22 mouse cellular contexts compared by ENCODE assay signal in genomic region chr2:98143711-98144110, GRCm38 (mm10).
"Had no signal": no experiment of that assay in that cellular context is flagged by ENCODE, and none has a peak within 500 bp of the region (broad histone marks: within the 10 kb centered on the region; RNA-seq: fewer than 3 reads in every experiment).

No protein-coding gene starts in this region.

- H3K4me2 ChIP-seq: kidney, embryonic 15.5 days; limb, embryonic 12.5 days; limb, embryonic 15.5 days; liver, embryonic 11.5 days; lung, embryonic 14.5 days; midbrain, embryonic 12.5 days; midbrain, embryonic 15.5 days; neural tube, embryonic 12.5 days; neural tube, embryonic 15.5 days had no signal

- H3K27ac ChIP-seq: kidney, embryonic 15.5 days; limb, embryonic 12.5 days; limb, embryonic 15.5 days; liver, embryonic 14.5 days; macrophage; midbrain, embryonic 12.5 days; midbrain, embryonic 15.5 days; neural tube, embryonic 12.5 days; neural tube, embryonic 15.5 days had no signal

- H3K9ac ChIP-seq: kidney, embryonic 15.5 days; limb, embryonic 12.5 days; limb, embryonic 15.5 days; liver, embryonic 14.5 days; liver, postnatal 0 days; lung, embryonic 14.5 days; midbrain, embryonic 12.5 days; midbrain, embryonic 15.5 days; neural tube, embryonic 12.5 days; neural tube, embryonic 15.5 days had no signal

- ATAC-seq: liver, postnatal 0 days; lung, postnatal 0 days; midbrain, embryonic 15.5 days had no signal

- H3K4me1 ChIP-seq: kidney, embryonic 15.5 days; limb, embryonic 12.5 days; limb, embryonic 15.5 days; midbrain, embryonic 12.5 days; midbrain, embryonic 15.5 days; neural tube, embryonic 12.5 days; neural tube, embryonic 15.5 days had no signal

- H3K36me3 ChIP-seq: kidney, embryonic 15.5 days; limb, embryonic 12.5 days; limb, embryonic 15.5 days; midbrain, embryonic 12.5 days; midbrain, embryonic 15.5 days; neural tube, embryonic 12.5 days; neural tube, embryonic 15.5 days had no signal

- H3K9me3 ChIP-seq: kidney, embryonic 15.5 days; limb, embryonic 12.5 days; limb, embryonic 15.5 days; midbrain, embryonic 12.5 days; midbrain, embryonic 15.5 days; neural tube, embryonic 12.5 days; neural tube, embryonic 15.5 days had no signal

- H3K27me3 ChIP-seq: kidney, embryonic 15.5 days; limb, embryonic 12.5 days; limb, embryonic 15.5 days; midbrain, embryonic 12.5 days; midbrain, embryonic 15.5 days; neural tube, embryonic 12.5 days; neural tube, embryonic 15.5 days had no signal

- H3K4me3 ChIP-seq: kidney, embryonic 15.5 days; limb, embryonic 12.5 days; limb, embryonic 15.5 days; midbrain, embryonic 12.5 days; midbrain, embryonic 15.5 days; neural tube, embryonic 12.5 days; neural tube, embryonic 15.5 days had no signal

- DNase-seq: kidney, adult 2 months; kidney, postnatal 10 days; kidney, postnatal 36 days; layer of hippocampus, adult 9-11 months; left cerebral cortex, postnatal 4 days; liver, postnatal 0 days; lung, embryonic 14.5 days; right cerebral cortex, adult 18-20 months; right cerebral cortex, postnatal 14 days; right cerebral cortex, postnatal 4 days; thymus, postnatal 25 days had no signal
